Mouse (Mus musculus) mesoderm, embryonic 11.5 days (tissue): Measurements from ENCODE around the gene 1700016K19Rik.
"Not testable (repeated sequence)": the region's sequence is repeated elsewhere in the genome, so short reads cannot be mapped to it uniquely, and the experiment has no call there.

ENCODE experiments used
- DNase-seq: peaks from one replicate; pipeline ENCODE4 v3.0.0-alpha.2; 2012; ENCODE audit warnings: low read depth, low spot score

1700016K19Rik gene

DNA sequence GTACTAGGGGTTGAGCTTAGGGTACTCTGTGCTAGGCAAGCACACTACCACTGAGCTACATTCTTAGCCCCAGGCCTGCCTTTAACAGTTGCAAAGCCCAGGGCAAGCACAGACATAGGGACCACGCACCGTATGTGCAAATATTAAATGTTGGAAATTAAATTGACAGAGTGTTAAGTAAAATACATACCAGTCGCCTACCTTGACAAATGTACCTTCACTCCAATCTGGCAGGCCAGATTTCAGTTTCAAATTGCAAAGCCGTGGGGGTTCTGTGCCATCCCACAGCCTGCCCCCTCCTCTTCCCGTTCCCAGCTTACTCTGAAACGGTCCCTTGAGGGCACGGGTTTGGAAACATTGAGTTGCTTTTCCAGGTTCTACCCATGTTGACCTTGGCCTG lies 13.8 kb upstream of the 1700016K19Rik start:
- DNase-seq, result no peak

DNA sequence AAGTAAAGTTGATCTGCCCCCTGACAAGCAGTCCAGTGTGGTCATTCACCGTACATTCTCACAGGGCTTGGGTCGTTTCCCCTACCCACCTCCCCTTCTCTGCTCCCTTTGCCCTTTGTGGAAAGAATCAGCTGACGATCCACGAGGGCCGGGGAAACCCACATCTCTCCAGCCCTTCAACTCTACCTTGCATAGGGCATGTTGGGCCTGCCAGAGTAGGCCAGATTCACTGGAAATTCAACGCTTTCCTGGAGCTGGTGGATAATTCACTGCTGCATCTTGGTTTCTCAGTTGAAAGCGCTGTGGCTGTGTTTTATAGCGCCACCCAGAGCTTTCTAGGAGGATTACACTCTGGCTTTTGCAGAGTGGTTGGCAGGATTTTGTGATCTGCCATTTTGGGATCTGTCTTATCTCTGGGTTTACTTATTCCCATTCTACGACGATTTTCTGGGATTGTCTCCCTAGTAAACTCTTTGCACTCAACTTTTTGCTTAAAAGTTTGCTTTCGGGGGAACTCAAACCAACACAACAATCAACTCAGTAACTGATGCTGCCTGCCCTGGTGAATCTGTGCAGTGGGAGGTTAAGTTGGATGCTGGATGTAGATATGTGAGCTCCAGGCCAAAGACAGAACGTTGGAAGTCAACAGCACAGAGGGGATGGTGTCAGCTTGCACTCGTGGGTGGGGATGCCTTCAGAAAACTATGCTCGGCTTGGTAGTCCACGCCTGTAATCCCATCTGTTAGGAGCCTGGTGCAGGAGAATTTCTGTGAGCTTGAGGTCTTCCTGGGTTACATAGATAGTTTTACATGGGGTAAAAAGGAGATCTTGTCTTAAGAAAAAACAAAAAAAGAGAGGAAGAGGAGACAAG lies 8.5 kb upstream of the 1700016K19Rik start:
- no peak for DNase-seq

DNA sequence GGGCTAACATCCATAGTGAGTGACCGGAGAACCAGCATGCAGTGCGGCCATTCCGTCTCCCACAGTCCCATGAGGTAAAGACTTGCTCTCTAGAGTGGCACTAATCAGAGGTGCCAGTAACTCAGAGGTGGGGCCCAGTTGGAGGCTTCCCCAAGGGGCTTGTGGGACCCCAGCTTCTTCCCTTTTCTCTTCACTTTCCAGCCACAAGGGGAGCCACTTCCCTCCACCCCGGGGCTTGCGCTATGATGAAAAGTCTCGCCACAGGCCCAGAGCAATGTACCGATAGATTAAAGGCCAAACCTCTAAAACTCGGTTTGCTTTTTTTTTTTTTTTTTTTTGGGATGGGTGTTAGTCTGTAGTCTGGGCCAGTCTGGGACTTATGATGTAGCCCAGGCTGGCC lies 7.8 kb upstream of the 1700016K19Rik start:
- DNase-seq, result no peak

DNA sequence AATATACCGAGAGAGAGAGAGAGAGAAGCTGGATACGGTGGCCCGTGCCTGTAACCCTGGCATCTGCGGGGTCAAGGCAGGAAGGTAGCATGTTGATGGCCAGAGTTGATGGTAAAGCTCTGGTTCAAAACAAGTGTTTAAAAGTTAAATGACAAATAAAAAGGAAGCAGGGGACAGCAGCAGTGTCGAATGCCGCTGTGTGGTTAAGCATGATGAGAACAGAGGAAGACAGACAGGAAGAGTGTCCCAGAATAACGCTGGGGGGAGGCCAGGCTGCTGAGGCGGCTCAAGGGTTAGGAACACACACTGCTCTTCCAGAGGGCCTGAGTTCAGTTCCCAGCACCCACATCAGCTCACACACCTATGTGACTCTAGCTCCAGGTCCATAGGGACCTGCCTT lies 7.2 kb upstream of the 1700016K19Rik start:
- no peak for DNase-seq

DNA sequence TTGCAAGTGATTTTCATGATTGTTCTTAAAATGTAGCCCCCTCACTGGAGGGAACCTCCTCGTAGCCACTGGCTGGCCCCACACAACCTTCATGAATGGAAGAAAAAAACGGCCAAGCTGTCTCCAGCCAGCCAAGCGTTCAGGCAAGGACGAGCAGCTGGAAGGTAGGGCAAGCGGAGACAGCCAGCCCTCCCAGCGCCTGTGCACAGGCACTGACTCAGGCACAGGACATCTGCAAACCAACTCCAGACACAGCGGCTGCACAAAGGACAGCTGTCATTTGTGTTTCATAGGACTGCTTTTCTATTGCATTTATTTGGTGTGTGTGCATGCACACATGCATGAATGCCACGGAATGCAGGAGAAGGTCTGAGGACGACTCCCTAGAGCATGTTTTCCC lies 5.4 kb upstream of the 1700016K19Rik start:
- no peak for DNase-seq

DNA sequence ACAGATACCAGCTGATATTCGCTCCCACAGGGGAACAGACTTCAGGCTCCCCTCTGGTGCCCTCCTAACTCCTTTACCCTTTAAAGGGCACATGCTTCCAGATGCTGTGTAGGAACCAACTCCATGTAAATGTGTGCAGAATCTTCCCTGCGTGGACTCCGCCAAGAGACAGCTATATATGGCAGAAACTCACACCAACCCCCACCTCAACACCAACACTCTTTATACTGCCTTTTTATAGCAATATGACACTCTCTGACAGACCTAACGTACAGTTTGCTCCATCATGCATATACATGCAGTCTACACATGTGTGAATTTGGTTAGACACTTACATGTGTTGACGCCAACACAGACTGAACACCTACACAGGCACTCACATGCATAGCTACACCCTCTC lies 989 bp downstream of the 1700016K19Rik start:
- no peak for DNase-seq

DNA sequence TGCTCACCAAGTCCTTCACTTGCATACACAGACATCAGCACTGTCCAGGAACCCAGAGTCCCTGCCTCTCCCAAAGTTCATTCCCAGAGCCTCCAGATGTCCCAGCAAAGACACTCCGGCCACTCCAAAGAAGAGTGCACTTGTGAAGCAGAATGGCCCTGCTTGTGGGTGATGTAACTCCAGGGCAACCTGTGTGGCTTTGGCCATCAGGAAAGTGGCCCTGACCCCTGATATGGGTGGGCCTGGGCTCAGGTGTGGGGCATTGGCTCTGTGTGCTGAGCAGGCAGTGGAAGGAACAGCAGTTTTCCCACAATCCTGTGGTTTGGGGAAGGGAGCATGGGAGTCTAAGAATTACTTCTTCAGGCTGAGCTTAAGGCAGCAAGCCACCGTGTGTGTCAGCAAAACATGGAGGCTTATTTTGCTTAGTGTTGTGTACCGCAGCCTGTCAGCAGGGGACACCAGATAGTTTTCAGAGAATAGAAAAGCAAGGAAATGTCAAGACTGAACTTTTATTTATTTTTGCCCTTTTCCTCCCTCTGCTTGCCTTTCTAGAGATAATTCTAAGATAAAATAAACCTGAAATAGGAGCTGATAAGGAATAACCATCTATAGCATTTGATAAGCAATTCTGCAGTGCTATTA lies 1.6 kb downstream of the 1700016K19Rik start:
- no peak for DNase-seq

DNA sequence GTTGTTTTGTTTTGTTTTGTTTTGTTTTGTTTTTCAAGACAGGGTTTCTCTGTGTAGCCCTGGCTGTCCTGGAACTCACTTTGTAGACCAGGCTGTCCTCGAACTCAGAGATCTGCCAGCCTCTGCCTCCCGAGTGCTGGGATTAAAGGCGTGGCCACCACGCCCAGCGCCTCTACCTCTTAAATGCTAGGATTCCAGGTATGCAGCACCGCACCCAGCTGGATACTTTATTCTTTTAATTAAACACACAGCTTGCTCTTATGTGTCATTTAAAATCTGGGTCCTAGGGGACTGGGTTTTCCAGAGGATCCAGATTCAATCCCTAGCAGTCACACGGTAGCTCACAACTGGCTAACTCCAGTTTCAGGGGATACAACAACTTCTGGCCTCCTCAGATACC lies 4.6 kb downstream of the 1700016K19Rik start:
- not testable (repeated sequence) for DNase-seq

DNA sequence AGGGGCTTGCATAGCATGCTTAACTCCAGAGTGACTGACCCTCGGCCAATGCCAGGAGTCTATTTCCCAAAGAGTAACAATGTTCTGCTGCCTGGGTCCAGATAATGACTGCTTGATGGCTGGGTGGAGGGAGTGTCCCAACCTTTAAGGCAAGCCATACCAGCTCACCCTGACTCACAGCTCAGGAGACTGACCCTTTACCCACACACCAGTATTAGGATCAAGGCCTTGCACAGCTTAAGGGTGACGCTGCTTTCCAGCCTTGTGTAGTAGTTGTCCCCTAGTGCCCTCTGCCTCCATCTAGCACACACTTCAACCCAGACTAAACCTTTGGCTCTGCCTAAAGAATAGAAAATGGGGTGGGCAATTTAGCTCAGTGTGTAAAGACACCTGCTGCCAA lies 8.4 kb downstream of the 1700016K19Rik start:
- DNase-seq, result no peak

DNA sequence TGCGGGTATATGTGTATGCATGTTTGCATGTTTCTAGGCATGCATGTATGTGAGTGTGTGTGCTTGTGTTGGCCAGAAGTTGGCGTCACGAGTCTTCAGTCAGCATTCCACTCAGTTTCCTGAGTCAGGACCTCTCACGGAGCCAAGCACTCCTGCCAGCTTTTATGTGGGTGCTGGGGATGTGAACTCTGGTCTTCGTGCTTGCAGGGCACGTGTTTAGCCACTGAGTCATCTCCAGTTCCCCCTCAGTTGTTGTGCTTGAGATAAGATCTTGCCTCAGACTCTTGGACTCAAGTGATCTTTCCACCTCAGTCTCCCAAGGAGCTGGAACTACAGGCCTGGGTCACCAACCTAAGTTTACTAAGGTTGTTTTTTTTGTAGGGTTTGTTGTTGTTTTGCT lies 9.4 kb downstream of the 1700016K19Rik start:
- no peak for DNase-seq

DNA sequence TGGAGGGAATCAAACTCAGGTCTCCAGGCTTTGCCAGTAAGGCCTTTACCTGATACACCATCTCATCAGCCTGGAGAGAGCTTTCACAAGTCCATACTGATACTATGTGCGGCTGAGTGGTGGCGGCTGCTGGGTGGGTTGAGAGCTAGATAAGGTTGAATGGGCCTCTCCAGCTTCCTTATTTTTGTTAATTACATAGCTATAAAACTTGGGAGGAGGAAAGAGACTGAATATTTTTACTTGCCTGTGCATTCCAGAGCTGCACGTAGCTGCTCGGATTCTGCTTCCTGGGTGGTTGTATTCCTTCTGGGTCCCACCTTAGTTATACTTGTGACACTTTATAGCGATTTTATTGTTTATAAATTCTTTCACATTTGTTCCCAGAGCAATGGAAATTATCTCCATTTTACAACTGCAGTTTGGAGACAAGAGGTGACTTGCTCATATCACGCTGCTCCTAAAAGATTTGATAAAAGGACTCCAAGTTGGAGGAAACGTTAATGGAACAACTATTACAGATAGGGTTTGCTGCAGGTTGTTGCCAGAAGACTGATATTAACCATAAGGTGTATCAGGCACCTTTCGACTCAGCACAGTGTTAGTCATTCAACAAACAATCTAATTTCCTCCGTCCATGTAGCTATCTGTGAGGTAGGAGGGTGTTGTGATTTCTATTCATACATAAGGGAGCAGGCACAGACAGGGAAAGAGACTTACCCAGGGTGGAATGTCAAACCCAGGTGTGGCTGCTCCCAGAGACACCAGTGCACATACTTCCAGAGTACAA lies 11.3 kb downstream of the 1700016K19Rik start:
- no peak for DNase-seq

DNA sequence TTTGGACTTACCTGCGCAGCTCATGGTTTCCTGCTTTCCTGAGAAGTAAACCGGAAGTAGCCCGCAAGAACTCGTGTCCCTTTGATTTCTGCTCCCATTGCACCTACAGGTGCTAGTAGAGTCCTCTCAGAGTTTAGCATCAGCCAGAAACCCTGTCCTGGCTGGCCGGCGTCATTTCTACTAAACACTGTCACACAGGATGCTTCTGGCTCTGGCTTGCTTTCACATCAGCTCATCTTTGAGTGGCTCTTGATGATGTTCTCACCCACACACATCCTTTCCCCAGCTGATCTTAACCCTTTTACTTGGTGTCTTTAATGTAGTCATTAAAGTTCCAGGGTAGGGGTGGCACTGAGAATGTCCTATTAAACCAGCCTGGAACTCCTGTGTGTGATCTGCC lies 15.5 kb downstream of the 1700016K19Rik start:
- no peak for DNase-seq

DNA sequence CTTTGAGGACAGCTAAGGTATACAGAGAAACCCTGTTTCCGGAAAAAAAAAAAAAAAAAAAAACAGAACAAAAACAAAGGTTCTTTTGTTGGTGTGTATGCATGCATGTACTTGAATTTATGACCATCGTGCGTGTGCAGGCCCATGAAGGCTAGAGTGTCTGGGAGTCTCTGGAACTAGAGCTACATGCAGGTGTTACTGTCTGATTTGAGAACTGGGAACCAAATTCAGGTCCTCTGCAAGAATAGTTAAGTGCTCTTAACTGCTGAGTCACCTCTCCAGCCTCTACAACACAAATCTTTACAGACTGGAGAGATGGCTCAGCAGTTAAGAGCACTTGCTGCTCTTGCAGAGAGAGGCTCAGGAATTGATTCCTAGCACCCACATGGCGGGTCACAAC lies 16.1 kb downstream of the 1700016K19Rik start:
- peak; percentile 22 for DNase-seq

DNA sequence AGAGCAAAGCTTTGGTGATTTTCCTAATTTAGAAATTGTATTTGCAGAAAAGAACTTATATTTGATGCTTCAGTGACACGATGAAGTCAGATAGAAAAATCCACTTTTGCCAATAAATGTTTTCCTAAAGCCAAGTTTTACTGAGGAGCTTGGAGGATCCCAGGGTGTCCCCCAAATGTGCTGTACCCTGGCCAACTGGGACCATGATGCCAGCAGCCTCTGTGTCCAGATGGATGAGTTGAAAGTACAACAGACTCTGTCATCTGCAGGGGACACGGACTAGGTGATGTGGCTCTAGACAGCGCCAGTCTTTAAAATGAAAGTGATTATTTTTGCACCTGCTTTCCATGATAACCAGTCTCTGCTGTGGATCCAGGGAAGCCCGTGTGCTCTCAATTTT lies 20.2 kb downstream of the 1700016K19Rik start:
- DNase-seq, result no peak

DNA sequence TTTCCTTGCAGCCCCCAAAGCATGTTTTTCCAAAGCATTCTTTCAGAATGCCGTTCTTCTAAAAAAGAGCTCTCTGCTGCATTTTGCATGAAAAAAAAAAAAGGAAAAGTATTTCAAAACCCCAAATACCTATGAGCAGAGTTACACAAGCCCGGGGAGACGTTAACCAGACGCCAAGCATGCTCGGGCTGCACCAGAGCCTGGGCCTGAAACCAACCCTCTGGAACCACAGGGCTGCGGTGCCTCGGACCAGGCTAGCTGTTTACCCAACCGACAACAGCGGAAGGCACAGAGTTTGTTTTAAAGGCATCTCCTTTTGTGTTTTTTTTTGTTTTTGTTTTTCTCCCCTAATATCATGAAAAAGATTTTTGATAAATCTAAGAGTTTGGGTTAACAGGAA lies 21.2 kb downstream of the 1700016K19Rik start:
- DNase-seq, result no peak

DNA sequence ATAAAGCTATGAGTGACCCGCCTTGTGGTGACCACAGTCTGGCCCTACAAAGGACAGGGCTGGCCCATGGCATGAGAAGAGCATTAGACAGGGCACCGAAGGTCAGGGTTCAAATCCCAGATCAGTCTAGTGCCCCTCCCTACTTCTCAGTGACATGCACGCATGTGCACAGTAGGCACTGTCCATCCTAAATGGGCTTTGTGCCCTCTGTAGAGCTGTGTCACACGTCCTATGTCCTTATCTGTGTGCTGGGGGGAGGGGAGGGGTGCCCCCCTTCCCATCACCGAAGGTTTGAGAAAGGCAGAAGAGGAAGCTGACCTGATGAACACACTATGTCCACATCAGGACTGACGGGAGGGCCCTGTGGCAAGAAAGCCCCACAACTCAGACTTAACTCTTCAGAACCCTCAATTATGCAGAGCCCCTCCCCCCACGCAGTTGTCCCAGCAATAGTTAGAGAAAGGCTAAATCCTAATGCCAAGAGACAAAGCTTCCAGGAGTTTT lies 25.4 kb downstream of the 1700016K19Rik start:
- DNase-seq, result no peak

DNA sequence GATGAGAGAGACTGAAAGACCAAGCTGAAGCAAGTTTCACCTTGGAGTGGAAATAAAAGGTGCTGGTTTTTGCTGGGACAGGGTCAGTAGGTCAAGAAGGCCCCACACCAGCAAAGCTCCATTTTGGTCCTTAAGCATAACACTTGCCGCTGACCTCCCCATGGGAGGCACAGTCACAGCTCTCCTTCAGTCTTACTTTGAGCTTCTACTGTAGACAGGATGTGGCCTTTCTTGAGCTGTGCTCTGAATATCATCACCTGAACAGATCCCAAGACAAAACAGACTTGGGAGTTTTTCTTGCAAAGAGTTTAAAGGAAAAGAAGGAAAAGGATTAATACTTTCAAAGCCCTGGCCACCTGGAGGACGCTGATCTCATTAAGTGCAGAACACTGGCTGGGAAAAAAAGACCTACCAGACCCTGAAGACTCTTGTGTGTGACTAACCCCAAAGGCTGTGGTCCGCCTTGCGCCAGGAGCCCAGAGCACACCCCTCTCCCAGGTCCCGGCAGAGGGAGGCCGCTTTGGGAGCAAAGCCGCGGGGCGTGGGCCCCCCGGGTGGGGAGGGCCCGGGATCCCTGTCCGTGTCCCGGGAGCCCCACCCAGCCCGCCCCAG lies 26.9 kb downstream of the 1700016K19Rik start:
- DNase-seq, result no peak

DNA sequence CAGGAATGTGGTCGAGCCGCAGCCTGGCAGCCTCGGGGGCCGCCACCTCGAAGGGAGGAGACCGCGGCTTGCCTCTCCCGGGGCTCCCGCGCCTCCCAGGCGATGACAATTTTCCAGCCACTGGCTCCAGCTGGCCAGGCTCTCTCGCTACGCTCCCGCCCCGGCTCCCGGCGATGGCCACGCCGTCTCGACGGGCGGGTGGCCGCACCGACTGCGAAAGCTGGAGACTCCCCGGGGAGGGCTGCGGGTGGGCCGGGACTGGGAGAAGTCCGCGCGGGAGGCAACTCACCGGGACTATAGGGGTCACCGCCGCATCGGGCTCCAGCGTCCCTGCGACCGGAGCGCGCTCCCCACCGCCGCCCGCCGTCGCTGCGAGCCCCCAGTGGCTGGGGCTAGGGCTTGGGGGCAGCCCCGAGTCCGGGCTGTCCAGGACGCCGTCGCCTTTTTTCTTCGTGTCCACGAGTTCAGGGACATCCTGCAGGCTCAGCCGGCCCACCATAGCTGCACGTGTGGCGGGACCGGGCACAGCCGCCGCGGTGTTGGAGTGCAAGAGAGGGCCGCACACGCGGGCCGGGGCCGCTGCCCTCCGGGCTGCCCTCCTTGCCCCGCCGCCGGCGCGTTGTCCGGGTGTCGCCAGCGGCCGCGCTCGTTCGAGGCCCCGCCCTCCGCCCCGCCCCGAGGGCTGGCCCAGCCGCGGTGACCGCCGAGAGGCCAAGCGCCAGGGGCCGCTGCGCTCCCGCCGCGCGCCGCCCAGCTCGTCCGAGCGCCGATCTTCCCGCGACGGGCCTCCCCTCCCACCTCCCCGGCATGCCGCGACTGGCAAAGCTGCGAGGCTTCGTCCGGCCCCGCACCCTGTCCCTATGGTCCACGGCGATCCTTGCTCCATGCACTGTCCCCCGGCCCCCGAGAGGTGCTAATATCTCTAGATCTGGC lies 27.7 kb downstream of the 1700016K19Rik start, which contains the start of gene Rflnb:
Rflnb (minus strand) TSS at position 644 of the 933 bp plus-strand sequence.
- peak; percentile 87 for DNase-seq

DNA sequence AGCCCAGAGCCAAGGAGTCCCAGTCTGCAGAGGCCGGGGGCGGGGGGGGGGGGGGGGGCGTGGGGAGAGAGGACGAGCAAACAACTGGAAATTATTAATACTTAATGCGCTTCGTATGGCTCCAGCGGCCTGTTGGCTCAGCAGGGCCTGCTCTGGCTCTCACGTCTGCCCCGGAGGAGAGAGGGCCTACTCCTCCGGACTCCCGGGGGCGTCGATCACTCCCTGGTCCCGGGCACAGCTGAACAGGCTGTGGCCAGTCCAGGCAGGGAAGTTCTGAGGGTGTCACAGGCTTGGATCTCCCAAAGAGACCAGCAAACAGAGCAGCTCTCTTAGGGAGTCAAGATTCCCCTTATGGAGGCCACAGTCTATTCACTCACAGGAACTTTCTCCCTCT lies 28.4 kb downstream of the 1700016K19Rik start:
- no peak for DNase-seq

DNA sequence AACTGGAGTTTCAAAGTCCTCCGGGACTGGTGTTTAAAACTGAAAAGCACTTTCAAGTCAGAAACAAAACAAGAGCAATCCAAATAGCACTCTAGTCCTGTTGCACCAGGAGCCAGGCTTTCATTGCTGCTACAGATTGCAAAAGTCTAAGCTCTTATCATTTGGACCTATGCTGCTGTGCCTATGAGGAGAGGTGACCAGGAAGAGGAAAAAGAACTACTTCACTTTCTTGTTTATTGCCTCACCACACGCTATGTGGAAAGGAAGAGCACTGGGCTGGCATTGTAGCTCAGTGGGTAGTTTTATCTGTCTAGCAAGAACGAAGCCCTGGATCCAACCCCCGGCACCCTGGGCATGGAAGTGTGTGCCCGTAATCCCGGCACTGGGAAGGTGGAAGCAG lies 33.6 kb downstream of the 1700016K19Rik start:
- no peak for DNase-seq

DNA sequence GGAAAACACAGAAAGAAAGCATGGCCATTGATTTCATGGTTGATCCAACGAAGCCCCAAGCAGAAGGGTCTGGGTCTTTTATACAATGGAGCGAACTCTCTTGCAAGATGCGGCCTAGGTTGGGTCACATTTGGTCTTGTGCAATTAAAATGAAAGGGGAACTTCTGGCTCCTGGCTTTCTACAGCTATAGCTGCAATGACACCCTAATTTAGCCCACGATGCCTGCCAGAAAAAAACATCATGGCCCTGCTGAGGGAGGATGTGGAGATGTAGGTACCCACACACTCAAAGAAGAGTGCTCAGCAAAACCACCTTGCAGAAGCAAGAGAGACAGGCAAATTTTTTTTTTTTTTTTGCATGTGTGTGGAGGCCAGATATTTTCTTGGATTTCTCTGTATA lies 34.1 kb downstream of the 1700016K19Rik start:
- no peak for DNase-seq
